Mouse (Mus musculus): Measurements from ENCODE around the gene Clcn6.

Clcn6 gene

DNA sequence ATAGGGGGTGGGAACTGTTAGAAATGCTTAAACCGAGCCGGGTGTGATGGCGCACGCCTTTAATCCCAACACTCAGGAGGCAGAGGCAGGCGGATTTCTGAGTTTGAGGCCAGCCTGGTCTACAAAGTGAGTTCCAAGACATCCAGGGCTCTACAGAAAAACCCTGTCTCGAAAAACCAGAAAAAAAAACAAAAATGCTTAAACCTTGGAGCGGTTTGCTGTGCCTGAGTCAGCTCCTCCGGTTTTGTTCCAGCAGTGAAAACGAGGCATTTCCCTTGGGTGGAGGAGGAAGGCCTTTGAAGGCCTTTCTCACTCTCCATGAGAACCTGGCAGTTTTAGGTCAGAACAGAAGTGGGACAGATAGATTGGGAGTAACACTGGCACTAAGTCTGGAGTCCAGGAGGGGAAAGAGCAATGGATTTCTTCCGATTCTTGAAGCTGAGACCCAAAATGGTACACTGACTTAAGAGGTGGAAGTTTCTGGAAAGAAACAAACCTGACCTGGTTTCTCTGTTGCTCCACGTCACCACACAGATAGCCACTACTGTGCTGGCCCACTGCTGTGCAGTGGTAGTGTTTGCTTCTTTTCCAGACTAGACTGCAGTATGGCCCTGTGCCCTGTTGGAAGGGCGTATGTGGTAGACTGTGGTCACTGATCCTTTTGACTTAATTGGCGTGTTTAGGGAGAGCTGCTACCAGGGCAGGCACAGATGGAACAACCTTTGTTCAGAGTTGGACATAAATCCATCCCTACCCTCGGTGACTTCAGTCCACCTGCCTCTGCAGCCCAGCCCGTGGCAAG lies 1.6 kb upstream of the Clcn6 start:
- no peak for DNase-seq (ENCODE audit: low read depth, low spot score)

DNA sequence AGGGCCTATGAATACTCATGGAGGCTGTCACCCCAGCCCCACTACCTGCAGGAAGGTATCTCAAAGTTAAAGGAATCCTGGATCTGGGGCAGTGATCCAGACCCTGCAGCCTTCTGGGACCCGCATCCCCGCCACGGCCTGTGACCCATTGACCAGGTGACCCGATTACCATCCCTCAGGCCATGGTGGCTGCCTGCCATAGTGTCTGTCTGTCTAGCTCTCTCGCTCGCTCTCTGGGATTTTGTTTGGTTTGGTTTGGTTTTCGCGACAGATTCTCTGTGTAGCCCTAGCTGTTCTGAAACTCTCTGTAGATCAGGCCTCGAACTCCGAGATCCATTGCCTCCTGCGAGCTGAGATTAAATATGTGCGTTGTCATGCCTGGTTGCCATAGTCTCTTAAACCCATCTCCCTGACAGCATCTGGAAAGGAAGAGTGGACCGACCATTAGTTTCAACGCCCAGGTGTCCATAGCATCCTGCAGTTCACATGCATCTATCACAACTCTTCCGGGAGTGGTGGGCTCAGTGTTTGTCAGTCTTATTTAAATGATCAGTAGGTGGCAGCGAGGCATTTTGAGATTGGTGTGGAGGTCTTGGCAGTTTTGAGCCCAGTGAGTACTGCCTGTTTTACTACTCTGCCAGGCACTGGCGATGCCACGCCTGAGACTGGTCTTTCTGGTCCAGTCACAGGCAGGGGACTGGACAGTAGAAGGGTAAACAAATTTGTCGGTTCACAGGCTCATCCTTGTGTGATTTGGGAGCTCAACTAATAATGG lies 820 bp upstream of the Clcn6 start:
- DNase-seq (ENCODE audit: low read depth, low spot score) = peak; percentile 31

DNA sequence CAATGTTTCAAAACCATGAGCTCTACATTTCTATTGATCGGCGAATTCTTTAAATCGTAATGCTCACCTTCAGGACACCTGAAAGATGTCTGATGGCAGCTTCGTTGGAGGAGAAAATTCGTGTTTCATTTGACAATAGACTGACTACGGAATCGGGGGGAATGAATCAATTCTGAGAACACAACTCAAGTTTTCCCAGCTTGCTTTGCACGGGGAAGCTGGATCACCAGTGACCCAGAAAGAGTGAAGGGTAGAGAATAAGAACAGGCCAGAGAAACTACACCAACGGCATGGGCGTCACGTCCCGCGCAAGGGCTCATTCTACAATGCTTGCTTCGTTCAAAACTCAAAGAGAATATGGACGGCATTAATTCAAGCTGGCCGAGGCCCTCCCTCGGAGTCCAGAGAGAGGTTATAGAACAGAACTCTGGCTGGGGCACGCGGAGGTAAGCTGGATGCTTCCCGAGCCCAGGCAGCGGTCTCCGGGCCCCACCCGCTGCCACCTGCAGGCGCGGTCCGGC lies 482 bp downstream of the Clcn6 start:
- no peak for DNase-seq (ENCODE audit: low read depth, low spot score)

DNA sequence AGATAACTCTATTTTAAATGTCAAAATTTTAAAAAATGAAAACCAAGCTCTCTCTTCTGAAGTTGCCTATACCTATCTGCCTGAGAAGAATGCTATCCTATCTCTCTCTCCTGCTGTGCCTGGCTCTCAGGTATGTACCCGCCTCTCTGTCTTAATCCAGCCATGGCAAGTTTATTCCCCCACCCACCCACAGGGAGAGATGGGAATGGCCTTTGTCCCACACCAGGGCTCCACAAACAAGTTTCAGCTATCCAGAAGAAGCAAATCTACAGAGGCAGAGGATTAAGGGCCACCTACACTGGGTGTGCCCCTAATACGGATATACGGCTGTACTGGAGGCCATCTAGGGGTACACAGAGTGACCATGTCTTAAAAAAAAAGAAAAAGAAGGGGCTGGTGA lies 3.2 kb downstream of the Clcn6 start:
- no peak for DNase-seq (ENCODE audit: low read depth, low spot score)

DNA sequence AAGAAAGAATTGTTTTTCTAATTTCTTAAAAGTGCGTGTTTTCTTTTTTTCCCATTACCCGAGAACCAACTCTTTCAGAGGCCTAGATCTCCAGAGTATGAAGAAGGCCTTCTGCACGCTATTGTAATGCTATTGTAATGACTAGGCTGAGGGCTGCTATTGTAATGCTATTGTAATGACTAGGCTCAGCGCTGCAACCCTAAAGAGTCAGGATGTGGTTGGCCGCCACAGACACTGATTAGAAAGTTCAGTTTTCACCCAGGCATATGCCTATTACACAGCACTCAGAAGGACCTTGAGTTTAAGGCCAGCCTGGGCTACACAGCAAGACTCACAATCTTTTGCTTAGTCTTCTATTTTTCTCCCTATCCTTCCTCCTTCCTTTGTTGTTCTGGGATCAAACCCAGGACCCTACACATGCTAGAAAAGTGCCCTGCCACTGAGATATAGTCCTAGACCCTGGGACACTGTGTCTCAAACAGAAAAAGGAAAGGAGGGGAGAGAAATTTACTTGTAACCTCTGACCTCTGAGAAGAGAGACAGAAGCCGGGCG lies 4.7 kb downstream of the Clcn6 start:
- DNase-seq (ENCODE audit: low read depth, low spot score) = peak; percentile 68

DNA sequence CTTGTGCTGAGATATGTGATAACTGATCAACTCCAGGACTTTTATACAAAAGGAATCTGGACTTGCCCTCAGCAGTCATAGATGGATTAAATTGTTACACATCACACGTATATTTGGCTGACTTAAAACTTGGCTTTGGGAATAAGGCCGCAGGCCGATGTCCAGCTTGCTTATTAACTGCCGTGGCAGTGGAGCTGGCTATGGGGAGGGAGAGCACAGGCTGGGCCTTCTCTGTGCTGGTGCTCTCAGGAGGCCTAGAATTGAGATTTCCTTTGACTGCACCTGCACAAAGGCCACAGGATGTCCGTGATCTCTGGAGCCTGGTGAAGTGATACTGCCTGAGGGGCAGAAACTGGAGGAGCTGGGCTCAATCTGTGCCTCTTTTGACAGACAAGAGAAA lies 8.1 kb downstream of the Clcn6 start:
- no peak for DNase-seq (ENCODE audit: low read depth, low spot score)

DNA sequence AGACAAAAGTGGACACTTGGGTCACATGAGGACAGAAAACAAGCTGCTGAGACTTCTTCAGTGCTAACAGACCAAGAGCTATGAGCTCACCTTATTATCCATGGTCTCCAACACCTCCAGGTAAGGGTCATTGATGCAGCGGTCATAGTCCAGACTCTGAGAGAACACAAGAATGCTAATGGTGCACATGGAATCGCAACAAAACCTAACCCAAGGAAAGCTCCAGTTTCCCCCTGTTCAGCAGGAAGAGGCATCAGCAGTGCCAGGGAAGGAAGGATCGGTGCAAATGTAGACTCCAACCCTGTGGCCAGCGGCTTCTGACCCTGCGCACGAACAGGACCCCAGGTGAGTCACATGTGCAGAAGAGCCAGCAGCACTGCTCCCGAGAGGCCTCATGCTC lies 9.3 kb downstream of the Clcn6 start:
- no peak for DNase-seq (ENCODE audit: low read depth, low spot score)

DNA sequence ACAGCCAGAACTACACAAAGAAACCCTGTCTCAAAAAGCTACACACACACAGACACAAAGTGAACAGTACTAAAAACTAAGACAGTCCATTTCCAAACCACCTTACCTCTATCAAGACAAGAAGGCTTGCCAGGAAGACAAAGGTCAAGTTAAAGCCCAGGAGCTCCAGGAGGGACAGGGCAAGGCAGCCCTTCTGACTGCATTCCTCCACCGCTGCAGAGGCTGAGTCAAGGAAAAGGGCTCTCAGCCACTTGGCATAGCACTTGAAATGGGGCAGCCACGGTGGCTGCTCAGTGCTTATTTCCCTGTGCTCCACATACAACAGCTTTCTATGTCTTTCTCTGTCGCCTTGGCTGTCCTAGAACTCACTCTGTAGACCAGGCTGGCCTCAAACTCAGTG lies 14.6 kb downstream of the Clcn6 start:
- no peak for DNase-seq (ENCODE audit: low read depth, low spot score)

DNA sequence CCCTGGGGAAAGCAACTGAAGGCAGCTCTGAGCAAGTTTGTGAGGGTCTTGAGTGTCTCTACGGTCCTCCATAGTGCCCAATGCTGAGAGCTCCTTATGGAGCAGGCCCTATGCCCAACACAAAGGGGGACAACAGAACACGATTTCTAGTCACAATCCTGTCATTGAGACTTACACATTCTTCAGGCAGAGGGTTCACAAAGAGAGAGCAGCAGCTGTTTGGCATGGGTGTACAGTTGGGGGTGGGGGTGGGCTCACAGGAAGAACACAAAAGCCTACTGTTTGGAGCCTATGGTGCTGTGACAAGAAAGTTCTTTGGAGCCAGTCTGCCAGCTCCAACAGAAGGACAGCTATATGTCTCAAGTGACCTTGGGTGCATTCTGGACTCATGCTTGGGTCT lies 20.2 kb downstream of the Clcn6 start:
- DNase-seq (ENCODE audit: low read depth, low spot score) = no peak

DNA sequence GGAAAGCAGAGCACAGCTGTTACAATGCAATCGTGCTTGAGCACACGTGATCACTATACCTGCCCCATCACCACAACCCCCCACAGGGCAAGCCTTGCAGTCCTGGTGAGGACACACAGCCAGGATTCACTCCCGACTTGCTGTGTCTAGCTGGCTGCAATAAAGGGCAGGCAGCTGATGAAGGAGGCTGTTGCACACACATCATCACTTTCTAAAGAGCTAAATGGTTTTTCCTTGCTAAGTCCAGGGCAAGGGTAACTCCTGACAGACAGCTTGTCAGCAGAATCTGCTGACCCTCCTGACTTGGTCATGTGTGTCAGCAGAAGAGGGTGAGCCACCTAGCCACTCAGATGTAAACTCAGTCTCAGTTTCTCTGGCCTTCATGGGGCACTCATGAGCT lies 21.6 kb downstream of the Clcn6 start:
- DNase-seq (ENCODE audit: low read depth, low spot score) = no peak

DNA sequence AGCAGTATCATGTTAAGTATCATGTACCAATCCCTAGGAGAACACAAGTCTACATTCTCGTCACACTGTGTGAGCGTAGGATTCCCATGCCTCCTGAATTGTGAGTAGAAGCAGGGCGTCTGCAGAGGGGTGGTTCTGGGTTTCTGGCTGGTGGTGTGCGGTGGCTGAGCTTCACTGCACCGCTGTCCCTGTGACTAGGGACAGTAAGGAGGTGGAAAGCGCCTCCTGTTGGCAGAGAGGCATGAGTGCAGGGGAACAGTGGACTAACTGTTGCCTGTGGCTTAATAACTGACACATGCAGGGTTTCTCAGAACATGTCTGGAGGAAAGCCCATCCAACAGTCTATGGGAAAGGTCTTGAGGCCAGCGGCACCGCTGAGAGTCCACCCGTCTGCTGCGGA lies 23.2 kb downstream of the Clcn6 start:
- peak; percentile 7 for DNase-seq (ENCODE audit: low read depth, low spot score)

DNA sequence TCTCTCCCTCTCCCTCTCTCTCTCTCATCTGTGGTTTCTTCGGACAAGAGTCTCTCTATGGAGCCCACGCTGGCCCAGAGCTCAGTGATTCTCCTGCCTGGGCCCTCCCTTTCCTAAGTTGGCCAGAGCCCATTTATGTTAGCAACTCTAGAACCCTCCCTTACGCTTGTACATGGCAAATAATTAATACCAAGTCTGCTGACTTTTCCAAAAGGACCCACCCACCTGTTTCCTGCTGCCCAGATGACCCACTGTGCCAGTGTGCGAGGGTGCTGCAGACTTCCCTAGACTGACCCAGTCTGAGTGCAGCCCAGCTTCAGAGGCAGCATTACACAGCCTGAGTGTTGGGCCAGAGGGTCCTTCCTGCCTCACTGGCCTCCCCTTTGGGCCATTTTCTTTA lies 26.4 kb downstream of the Clcn6 start:
- DNase-seq (ENCODE audit: low read depth, low spot score) = no peak

DNA sequence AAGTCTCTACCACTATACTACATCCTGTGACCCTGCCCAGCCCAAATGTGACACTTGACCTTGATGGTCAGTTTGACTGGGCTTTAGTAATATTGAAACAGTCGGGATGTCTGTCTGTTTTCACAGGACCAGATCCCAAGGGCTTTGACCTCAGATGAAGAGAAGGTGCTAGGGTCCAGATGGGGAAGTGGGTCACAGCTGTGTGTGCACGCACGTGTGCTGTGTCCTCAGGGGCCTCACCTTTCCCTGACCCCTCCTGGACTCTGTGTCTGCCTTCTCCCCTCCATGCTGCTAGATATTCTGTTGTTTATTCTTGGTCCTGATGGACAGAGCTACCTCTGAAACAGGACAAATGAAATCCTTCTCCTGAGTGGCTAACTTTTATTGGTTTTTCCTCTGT lies 27.3 kb downstream of the Clcn6 start:
- DNase-seq (ENCODE audit: low read depth, low spot score) = no peak

DNA sequence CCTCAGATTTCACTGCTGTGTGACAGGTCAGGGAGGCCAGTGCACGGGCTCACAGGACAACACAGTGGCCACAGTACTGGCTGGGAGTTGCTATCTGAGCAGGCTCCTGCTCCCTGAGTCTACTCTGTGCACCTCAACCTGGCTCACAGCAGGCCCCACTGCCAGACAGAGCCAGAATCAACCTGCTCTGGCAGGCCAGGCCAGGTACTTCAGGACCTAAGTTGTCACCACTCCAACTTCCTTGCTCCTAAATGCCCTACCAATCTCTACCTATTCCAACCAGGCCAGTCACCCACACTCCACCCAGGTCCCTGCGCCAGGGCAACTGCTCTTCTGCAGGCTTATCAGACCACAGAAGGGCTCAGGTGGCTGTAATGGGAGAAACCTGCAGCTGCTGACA lies 29.0 kb downstream of the Clcn6 start:
- DNase-seq (ENCODE audit: low read depth, low spot score) = no peak

DNA sequence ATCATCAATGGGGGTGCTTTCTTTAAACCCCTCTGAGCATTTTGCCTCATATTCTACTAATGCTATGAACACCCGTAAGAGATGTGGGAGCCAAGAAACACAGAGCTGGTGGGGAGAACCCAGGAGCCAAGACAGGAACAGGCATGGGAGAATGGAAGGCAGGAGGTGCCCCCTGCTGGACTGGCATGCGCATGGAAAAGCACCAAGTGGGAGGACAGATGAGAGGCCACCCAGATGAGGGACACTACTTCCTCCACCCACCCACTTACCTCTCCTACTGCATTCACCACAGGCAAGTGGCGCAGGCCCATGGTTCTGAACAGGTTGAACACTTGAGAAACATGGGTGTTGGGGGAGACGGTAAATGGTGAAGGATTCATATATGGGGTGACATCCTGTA lies 30.2 kb downstream of the Clcn6 start:
- DNase-seq (ENCODE audit: low read depth, low spot score) = peak; percentile 34

DNA sequence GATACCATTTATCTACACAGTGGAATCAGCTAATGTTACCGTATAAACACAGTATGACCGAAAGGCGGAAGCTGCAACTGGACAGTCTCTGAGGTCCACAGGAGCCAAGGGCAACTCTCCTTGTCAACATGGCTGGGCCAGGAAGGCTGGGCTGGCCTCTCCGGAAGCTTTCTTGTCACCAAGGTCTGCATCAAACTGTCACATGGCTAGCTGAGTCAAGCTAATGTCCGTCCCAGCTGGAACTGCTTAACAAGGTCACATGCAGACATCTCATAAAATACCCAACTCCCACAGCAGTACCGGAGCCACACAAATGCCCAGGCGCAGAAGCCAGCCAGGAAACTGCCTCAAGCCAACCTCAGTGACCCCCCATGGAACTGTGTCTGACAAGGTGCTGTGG lies 34.3 kb downstream of the Clcn6 start:
- DNase-seq (ENCODE audit: low read depth, low spot score) = no peak

DNA sequence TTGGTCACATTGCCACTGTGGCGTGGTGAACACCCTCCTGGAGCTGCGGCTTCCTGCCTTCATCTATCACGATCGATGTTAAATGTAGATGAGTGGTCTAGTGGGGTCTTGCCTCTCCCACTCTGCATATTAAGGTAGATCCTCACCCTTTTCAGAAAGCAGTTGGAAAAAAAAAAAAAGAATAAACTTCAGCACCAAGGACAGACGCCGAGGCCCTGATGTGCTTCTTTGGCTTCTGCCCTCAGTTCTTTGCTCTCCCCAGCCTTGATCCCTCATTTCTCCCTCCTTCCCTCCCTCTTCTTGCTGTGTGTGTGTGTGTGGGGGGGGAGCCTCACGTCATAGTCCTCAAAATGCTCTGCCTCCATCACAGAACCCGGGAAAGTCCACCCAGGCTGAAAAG lies 36.8 kb downstream of the Clcn6 start:
- no peak for DNase-seq (ENCODE audit: low read depth, low spot score)

DNA sequence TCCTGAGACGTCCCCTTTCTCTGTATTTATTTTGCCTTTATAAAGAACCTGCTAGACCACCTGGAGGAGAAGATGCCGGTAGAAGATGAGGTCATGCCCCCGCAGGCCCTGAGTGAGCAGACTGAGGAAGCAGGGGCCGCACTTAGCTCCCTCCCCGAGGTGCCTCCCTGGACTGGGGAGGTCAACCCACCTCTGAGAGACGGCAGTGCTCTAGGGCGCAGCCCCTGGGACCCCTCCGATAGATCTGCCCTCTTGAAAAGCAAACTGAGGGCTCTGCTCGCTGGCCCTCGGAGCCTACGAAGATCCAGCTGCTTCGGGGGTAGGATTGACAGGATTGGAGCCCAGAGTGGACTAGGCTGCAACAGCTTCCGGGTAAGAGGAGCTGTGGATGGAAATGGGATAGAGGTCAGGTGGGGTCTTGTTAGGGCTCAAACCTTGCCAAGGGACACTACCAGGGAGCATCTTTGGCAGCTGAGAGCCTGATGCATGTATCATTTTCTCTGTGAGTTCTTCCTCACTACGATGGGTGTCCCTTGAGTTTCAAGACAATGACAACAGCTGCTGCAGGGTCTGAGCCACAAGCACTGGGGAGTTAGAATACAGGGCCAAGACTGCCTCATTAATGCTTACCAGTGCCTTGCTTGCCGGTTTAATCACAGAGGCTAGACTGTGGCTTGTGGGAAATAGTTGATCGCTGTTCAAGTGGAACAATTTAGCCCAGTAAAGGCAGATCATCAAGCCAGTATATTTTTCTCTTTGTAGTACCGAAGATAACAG lies 37.4 kb downstream of the Clcn6 start:
- no peak for DNase-seq (ENCODE audit: low read depth, low spot score)

DNA sequence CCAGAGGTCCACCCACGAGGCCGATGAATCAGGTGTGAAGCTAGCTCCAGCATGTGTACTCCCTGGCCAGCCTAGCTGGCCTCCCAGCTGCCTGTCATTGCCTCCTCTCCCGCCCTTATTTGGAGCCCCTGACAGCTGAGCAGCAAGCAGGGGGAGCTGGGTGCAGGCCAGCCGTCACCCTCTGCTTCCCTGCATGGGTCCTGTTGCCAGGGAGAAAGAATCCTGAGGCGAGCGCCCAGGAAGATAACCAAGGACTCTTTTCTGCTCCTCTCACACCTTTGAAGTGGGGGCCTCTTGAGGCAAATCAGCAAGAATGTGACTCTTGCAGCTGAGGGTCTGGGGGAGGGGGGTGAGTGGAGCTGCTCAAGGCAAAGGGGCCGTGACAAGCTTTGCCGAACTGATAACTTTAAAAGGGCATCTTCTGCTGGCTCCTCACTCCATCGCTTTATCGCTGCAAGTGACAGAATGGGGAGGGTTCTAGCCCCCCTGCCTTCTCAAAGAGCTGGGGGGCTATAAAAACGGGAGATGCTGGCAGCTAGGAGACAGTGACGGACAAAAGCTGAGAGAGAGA lies 38.3 kb downstream of the Clcn6 start, which contains the start of gene Nppa:
Gene Nppa, plus strand, starts transcription at position 521 of the 571 bp plus-strand sequence.
- no peak for DNase-seq (ENCODE audit: low read depth, low spot score)

DNA sequence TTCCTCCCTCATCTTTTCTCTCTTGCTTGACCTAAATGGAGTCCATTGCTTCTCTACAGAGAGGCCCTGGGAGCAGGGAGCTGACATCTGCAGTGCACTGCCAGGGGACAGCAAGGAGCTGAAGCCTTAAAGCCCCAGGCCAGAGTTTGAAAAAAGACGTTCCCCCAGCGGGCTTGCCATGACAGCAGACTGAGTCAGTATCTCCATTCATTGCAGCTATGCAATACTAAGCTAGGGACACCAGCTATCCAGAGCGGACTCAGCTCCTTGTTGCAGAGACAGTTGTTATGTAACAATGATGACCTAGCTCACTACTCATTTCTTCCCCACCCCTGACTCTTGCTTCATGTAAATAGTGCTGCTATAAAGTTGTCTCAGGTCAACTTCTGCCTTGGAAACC lies 43.3 kb downstream of the Clcn6 start:
- DNase-seq (ENCODE audit: low read depth, low spot score) = no peak

DNA sequence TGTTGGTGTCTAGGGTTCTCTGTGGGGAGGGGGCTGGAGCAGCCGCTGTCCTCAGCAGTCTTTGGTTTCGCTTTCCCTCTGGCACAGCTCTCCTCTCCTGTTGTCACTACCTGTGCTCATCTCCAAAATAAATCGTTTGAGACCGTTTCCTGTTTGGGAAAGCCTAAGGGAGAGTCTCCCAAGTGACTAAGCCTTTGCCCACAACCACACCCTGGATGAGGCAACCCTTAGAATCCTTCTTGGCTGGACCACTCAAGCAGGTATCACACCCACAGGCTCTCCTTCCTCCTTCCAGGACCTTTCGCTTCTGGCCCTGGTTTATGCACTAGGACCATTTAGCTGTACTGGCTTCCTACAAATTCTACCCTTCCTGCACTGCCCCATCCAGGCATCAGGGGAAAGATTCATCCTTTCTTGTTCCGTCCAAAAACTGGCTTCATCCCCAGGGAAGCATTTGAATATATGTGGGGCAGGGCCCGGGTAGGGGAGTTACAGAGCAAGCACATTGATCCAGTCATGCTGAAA lies 45.0 kb downstream of the Clcn6 start:
- DNase-seq (ENCODE audit: low read depth, low spot score) = no peak

All from CD4-positive, CD25-positive, alpha-beta regulatory T cell, adult 2 months (primary cell).